Mouse (Mus musculus) E14TG2a.4 (cell line): ENCODE data around the gene Tmem45a.

Source experiments
- CTCF ChIP-seq: conservative IDR thresholded peaks from 2 replicates; pipeline ENCODE4 v1.5.1; 2014; ENCODE audit warnings: low read length
- NANOG ChIP-seq: IDR thresholded peaks from 2 replicates; pipeline ENCODE4 v1.6.1; 2014; ENCODE audit warnings: borderline replicate concordance, low read length, mixed read lengths
- POU5F1 ChIP-seq: IDR thresholded peaks from 2 replicates; pipeline ENCODE4 v1.6.1; 2014; ENCODE audit warnings: low read length, borderline replicate concordance

- TF ChIP-seq CTCF (no peak), NANOG (no peak), POU5F1 (no peak)
These were observed 92.2 kb downstream of the Tmem45a start for GRCm38 (mm10) chr16:56793778-56794177.
